Mouse (Mus musculus) urinary bladder, postnatal 4 days (tissue): Measurements from ENCODE around the gene Rnf13.
"Not testable (repeated sequence)": the region's sequence is repeated elsewhere in the genome, so short reads cannot be mapped to it uniquely, and the experiment has no call there.

Experiments used
- DNase-seq, 2 experiments: peaks; one replicate each; pipeline ENCODE4 v3.0.0; 2021 to 2022; ENCODE audit warnings: low spot score in 2 of 2

The Rnf13 gene

GRCm38 (mm10) chr3:57735511-57736370 is at the start of gene Rnf13:
TSS of gene Rnf13 (plus strand) at chr3:57736062.
- DNase-seq, result peak; percentile 94

DNA sequence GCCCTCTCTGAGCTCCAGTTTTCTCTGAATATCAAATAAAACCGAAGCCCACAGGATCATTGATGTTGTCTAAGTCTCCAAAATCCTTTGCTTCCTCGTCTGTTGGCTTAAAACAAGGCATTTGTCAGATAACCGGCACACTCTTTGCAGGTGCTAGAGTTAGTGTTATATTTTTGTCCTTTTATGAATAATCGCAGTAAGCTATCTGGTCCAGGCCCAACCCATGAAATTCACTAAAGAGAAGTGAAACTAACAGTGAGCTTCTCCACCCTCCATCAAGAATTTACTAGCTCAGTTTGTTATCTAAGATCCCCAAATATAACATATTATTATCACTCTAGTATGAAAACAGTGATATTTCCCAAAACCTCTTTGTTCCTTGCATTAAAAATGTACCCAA is 44.1 kb upstream of the Rnf13 start:
- DNase-seq, result no peak

GRCm38 (mm10) chr3:57692719-57693118 is 43.1 kb upstream of the Rnf13 start, which contains the start of gene Ankub1:
TSS of gene Ankub1 (minus strand) at chr3:57692799.
- DNase-seq, result no peak

- no peak for DNase-seq
Observed at GRCm38 (mm10) chr3:57696249-57696648, 39.6 kb upstream of the Rnf13 start.

GRCm38 (mm10) chr3:57696779-57697178 is 39.1 kb upstream of the Rnf13 start:
- no peak for DNase-seq

GRCm38 (mm10) chr3:57714151-57714550 is 21.7 kb upstream of the Rnf13 start:
- no peak for DNase-seq

GRCm38 (mm10) chr3:57732206-57732915 is 3.5 kb upstream of the Rnf13 start:
- DNase-seq, result no peak

GRCm38 (mm10) chr3:57736419-57737095 is 695 bp downstream of the Rnf13 start:
- DNase-seq, result no peak

DNA sequence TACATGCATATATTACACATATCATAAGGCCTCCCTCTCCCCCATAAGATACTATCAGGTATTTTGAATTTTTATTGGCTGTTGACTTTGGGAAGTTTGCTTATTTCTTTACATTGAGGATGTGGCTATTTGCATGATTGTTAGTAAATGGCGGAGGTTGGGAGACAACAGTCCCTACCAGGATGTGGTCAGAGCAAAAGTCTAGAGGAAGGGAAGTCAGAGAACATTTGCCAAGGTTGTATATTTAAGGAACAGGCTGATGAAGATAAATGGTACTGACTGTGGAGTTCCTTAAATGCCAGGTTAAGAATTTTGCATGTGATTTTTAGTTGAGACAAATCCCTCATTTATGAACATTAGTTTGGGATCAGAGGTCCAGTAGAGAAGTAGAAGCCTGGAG is 4.0 kb downstream of the Rnf13 start:
- DNase-seq, result no peak

DNA sequence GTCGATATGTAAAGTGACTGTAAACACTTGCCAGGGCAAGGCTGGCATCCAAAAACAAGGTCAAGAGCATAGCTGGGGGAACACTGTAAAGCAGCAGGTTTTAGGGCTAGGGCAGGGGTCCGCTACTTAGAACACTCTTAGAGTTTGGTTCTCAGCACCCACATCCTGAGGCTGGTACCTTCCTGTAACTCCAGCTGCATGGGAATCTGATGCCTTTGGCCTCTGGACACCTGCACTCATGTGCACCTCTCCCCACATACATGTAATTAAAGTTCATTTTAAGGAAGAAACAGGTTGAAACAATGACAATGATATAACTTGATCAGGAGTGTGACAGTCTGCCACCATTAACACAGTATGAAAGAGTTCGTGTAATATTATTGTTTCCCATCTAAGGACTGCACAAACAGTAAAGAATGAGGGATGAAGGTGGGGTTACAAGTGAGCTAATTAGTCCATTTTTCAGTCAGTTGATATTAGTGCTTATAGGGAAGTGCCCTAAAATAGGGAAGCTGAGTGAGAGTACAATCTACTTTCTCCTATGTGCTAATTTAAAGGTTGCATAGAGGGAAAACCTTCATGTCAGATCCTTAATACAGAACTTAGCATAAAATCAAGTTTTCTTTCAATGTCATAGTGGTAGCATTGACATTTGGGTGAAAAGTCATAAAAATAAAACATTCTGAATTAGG is 12.9 kb downstream of the Rnf13 start:
- DNase-seq, result no peak

DNA sequence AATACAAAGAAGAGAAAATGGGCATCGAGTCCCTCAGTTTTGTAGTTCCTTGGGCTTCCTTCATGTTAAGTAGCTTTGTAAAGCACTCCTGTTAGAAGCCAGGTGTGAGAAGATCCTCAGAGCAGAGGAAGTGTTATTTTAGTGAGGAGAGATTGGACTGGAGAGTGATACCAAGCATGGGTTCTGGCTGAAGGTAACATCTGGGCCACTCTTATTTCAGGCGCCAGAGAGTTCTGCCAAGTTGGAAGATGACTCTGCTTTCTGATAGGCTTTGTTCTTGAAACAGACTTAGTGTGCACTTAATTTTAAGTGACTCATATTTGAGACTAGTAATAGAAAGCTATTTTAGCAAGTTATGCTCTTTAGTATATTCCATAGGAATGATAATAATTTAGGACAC is 41.1 kb downstream of the Rnf13 start:
- DNase-seq, result no peak

GRCm38 (mm10) chr3:57788472-57788871 is 52.6 kb downstream of the Rnf13 start:
- no peak for DNase-seq

DNA sequence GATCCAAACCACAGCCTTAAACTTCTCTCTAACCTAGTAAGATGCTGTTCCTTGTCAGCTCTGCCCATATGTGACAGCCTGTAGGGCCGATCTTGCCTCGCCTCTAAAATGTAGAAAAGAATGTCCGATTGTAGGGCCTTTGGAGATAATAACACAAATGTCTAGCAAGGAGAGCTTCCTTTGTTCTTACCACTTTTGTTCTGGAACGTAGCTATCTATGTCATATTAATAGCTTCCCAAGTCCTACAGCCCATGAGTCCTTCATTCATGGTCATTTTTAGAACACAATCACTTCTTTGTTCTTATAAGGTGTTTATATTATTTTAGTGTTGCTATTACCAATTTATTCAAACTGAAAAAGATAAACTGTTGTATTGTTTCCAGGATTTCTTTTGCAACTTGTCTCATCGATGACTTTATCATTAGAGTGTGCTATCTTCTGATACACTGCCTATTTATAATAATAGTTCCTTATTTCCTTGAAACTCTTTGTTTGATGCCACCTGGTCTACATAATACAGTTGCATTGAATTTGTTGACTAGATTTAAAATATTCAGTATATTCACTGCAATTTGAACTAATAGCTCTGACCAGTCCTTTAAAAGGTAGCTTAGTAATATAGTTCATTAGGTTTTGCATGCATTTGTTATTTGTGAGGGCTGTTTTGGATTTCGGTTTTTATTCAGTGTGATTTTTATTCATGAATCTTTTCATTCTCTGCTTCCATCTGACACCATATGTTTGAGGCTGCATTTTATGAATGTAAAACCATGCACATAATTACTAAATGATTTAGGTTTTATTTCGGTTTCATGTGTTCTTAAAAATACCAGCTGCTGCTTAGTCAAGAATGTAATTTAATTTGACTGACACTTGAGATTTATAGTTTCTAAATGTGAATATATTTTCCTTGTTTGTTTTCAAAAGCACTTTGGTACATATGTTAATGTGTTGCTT is 53.4 kb downstream of the Rnf13 start:
- no peak for DNase-seq

- no peak for DNase-seq
Observed at GRCm38 (mm10) chr3:57791104-57791503, 55.2 kb downstream of the Rnf13 start.

DNA sequence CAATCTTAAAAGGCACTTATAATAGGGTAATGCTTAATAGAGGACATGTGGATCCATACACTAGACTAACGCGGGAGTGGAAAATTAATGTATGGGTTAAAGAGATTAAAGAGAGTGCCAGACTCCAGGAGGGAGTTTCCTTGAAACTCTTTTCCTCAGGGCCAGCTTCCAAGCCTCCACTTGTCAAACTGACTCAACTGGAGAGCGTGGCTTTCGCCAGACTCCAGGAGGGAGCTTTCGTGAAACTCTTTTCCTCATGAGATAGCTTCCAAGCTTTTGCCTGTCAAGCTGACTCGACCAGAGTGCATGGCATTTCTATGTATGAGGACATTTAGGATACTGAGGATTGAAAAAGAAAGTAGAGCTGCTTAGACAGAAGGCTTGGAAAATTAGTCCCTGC is 59.2 kb downstream of the Rnf13 start:
- not testable (repeated sequence) for DNase-seq

- no peak for DNase-seq
Observed at GRCm38 (mm10) chr3:57815447-57815846, 79.6 kb downstream of the Rnf13 start.

- no peak for DNase-seq
Observed at GRCm38 (mm10) chr3:57825866-57826265, 90.0 kb downstream of the Rnf13 start.

DNA sequence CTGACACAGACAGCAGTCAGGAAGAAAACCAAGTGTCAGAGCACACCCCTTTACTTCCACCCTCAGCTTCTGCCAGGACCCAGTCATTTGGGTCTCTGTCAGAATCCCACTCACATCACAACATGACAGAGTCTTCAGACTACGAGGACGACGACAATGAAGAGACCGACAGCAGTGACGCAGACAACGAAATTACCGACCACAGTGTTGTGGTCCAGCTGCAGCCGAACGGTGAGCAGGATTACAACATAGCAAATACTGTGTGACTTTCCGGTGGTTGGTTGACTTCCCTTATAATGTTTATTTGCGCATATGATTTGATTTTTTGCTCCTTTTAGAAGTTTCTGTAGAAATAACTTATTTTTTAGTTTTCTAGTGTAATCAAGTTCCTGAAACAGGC is 97.7 kb downstream of the Rnf13 start:
- DNase-seq, result no peak

GRCm38 (mm10) chr3:57836911-57837310 is 101.0 kb downstream of the Rnf13 start:
- DNase-seq, result no peak

- no peak for DNase-seq
Observed at GRCm38 (mm10) chr3:57843775-57844174, 107.9 kb downstream of the Rnf13 start.
